Mouse (Mus musculus): ENCODE measurements around the gene Ncoa4.
"Not testable (repeated sequence)": the region's sequence is repeated elsewhere in the genome, so short reads cannot be mapped to it uniquely, and the experiment has no call there.

Gene Ncoa4

GRCm38 (mm10) chr14:32160563-32160962 is 898 bp downstream of the Ncoa4 start:
- CTCF ChIA-PET = no interaction called here

- CTCF ChIA-PET = no interaction called here
Observed at GRCm38 (mm10) chr14:32161090-32161885, 1.6 kb downstream of the Ncoa4 start.

GRCm38 (mm10) chr14:32162231-32162630 is 2.6 kb downstream of the Ncoa4 start:
- CTCF ChIA-PET = no interaction called here

- CTCF ChIA-PET = no interaction called here
Observed at GRCm38 (mm10) chr14:32163203-32163888, 3.7 kb downstream of the Ncoa4 start.

- CTCF ChIA-PET = no interaction called here
Observed at GRCm38 (mm10) chr14:32164173-32165051, 4.7 kb downstream of the Ncoa4 start.

- CTCF ChIA-PET = interaction anchor here (0.6 kb wide), 2 partner anchors 61 to 125 kb away, joined by 4 to 10 read pairs; no protein-coding TSS in a partner anchor
Observed at GRCm38 (mm10) chr14:32165278-32166061, 5.8 kb downstream of the Ncoa4 start.

GRCm38 (mm10) chr14:32166062-32166441 is 6.4 kb downstream of the Ncoa4 start:
- CTCF ChIA-PET = interaction anchor here (0.6 to 0.9 kb wide), 3 partner anchors 14 to 124 kb away, joined by 3 to 10 read pairs (median 4); no protein-coding TSS in a partner anchor

- CTCF ChIA-PET = interaction anchor here (0.9 kb wide), 1 partner anchor 15 kb away, joined by 3 read pairs; no protein-coding TSS in a partner anchor
Observed at GRCm38 (mm10) chr14:32166840-32167239, 7.2 kb downstream of the Ncoa4 start.

GRCm38 (mm10) chr14:32167326-32167725 is 7.7 kb downstream of the Ncoa4 start:
- CTCF ChIA-PET = no interaction called here

GRCm38 (mm10) chr14:32168653-32169231 is 9.1 kb downstream of the Ncoa4 start:
- CTCF ChIA-PET = interaction anchor here (1.0 kb wide), 1 partner anchor 25 kb away, joined by 4 read pairs; no protein-coding TSS in a partner anchor

GRCm38 (mm10) chr14:32170137-32170536 is 10.5 kb downstream of the Ncoa4 start:
- CTCF ChIA-PET = interaction anchor here (0.6 kb wide), 1 partner anchor 52 kb away, joined by 4 read pairs; no protein-coding TSS in a partner anchor

GRCm38 (mm10) chr14:32175310-32175709 is 15.6 kb downstream of the Ncoa4 start:
- CTCF ChIA-PET = no interaction called here

- CTCF ChIA-PET = not testable (repeated sequence)
Observed at GRCm38 (mm10) chr14:32176590-32176989, 16.9 kb downstream of the Ncoa4 start.

GRCm38 (mm10) chr14:32179393-32180195 is 19.9 kb downstream of the Ncoa4 start:
- CTCF ChIA-PET = no interaction called here

- CTCF ChIA-PET = no interaction called here
Observed at GRCm38 (mm10) chr14:32180861-32181260, 21.2 kb downstream of the Ncoa4 start.

- CTCF ChIA-PET = no interaction called here
Observed at GRCm38 (mm10) chr14:32183846-32184245, 24.2 kb downstream of the Ncoa4 start.

GRCm38 (mm10) chr14:32190627-32191391 is 31.1 kb downstream of the Ncoa4 start:
- CTCF ChIA-PET = no interaction called here

- CTCF ChIA-PET = no interaction called here
Observed at GRCm38 (mm10) chr14:32191926-32192325, 32.3 kb downstream of the Ncoa4 start.

- CTCF ChIA-PET = no interaction called here
Observed at GRCm38 (mm10) chr14:32192437-32192836, 32.8 kb downstream of the Ncoa4 start.

All from spleen, embryonic (tissue).